Mouse (Mus musculus) cerebellum, adult 9-10 months (tissue): ENCODE data around the gene Pcnx.

ENCODE experiments used
- DNase-seq: peaks from one replicate; pipeline ENCODE4 v3.0.0; 2022

Gene Pcnx

GRCm38 (mm10) chr12:81907741-81908357 lies 48.0 kb downstream of the Pcnx start:
- no peak for DNase-seq

- no peak for DNase-seq
These were observed 50.6 kb downstream of the Pcnx start for GRCm38 (mm10) chr12:81910439-81910838.

DNA sequence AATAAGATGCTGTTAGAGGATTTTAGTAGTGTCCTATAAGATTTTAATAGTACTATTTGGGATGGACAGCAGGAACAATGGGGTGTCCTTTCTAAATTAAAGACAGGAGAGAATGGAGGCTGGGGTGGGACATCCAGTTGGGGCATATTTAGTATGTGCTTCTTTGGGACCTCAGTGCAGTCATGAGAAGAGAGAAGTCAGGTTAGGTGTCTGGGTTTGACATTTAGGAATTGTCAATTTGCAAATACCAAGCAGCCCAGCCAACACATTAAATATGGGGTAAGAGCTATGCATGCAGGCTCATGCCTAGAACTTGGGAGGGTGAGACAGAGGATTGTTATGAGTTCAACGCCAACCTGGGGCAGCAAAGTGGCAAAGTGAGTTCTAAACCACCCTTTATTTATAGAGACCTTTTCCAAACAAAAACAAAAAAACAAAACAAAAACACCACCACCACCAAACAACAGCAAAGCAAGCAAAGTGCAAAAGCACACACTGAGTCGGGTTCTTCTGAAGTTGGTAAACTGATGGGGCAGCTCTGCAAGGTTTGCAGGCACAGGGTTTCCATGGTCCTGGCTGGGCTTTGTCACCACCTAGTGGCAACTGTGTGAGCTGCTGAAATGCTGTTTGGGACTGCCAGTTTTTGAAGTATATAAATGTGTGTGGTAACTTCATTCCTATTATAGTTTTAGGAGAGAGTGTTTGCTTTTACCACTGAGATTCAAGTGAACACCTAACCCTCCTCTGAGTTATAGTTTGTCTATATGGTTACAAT lies 55.5 kb downstream of the Pcnx start:
- DNase-seq = peak; percentile 79

- no peak for DNase-seq
These were observed 58.5 kb downstream of the Pcnx start for GRCm38 (mm10) chr12:81918346-81918745.

DNA sequence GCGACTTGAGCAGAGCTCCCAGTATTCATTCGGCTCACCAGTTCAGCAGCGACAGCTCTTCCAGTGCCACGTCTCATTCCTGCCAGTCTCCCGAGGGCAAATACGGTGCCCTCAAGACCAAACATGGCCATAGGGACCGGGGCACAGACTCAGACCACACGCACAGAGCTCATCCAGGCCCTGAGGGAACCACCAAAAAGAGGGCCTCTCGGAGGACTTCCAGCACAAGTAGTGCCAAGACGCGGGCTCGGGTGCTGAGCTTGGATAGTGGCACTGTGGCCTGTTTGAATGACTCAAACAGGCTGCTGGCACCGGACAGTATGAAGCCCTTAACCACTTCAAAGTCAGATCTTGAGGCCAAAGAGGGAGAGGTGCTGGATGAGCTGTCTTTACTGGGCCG lies 59.1 kb downstream of the Pcnx start:
- DNase-seq = no peak

- DNase-seq = no peak
These were observed 60.2 kb downstream of the Pcnx start for GRCm38 (mm10) chr12:81920027-81920426.

DNA sequence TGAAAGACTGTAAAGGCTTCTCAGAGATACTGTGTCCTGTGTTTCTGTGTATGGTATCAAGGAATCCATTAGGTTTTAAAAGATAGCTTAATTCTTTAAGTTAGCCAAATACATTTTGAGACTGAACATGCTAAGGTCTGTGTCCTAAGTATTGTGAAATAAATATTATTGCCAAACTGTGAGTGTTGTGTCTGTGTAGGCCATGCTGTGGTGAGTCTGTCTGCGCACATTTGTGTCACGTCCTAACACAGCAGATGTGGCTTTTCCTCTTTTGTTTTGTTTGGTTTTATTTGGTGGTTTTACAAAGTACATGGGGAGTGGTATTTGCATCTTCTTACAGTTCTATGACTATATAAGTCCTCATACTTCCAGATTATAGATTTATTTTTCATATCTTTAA lies 60.8 kb downstream of the Pcnx start:
- DNase-seq = no peak

- no peak for DNase-seq
These were observed 62.0 kb downstream of the Pcnx start for GRCm38 (mm10) chr12:81921785-81922184.

DNA sequence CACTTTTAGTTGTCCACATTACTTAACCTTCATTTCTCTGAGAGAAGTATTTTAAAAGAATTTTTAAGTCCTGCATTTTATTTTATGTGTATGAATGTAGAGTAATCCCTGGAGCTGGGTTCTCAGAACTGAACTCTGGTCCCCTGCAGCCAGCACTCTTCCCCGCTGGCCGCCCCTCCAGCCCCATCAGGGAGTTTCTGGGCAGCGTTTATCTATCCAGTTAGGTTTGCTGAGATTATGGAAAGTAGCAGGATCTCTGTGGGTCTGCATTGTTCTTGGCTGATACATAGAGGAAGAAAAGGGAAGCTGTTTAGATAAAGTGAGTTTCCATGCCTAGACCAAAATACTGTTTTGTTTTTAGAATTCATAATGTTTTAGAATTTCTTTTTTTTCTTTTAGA lies 63.0 kb downstream of the Pcnx start:
- DNase-seq = no peak

- DNase-seq = no peak
These were observed 67.3 kb downstream of the Pcnx start for GRCm38 (mm10) chr12:81927163-81927562.

DNA sequence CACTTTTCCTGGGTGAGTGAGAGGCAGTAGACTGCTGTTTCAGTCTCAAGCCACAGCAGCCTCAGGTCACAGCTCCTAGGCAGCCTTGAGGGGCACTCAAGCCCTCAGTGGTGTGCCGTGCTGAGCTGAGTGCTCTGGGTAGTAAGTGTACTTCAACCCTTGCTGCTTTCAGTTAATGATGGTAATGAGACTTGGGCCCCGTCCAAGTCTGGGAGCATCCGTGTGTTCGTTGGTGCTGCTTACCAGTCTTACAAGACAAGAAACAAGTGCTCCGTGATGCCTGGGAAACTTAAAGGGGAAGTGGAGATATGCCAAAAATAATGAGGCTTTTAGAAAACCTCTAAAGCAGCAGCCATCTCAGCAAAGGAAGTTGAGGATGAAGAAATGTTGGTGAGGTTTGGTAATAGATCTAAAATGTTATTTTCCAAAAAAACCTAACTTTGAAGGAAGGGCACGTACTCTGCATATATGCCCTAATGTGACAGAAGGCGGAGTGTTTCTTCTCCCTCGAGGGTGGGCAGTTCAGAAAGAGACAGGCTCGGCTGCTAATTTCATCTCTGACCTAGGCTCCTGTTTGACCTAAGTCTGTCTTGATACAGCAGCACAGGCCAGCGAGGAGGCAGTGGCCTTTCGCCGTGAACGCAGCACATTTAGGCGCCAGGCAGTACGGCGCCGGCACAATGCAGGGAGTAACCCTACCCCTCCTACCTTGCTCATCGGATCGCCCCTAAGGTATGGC lies 68.0 kb downstream of the Pcnx start:
- peak; percentile 12 for DNase-seq

GRCm38 (mm10) chr12:81928382-81928770 lies 68.6 kb downstream of the Pcnx start:
- no peak for DNase-seq

DNA sequence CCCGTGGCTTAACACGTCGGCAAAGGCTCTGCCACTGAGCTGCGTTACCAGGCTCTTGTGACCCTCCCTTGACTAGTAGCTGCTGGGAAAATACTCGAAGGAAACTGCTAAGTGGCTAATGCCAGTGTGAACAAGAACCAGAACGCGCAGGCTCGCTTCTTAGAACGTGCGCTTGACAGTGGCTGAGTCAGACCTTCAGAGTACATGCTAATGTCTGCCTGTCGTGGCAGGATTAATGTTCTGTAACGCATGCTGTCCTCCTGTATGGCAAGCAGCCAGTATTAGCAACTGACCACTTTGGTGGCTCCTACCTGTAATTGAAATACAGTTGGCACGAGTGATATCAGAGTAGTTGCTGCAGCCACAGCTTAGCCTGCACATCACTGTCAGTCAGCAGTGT lies 72.2 kb downstream of the Pcnx start:
- no peak for DNase-seq

DNA sequence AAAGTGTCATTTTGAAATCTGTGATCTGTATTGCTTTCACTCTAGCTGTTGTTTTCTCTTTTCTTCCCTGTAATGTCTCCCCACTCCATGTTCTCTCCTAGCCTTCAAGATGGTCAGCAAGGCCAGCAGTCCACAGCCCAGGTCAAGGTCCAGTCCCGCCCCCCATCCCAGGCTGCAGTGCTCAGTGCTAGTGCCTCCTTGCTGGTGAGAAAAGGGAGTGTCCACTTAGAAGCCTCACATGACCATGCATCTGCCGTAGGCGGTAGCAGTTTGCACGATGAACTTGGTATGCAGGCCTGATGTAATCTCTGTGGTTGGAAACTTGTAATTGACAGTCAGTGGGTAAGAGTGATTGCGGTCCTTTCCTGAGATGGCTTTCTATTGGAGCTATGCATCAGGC lies 73.6 kb downstream of the Pcnx start:
- no peak for DNase-seq

DNA sequence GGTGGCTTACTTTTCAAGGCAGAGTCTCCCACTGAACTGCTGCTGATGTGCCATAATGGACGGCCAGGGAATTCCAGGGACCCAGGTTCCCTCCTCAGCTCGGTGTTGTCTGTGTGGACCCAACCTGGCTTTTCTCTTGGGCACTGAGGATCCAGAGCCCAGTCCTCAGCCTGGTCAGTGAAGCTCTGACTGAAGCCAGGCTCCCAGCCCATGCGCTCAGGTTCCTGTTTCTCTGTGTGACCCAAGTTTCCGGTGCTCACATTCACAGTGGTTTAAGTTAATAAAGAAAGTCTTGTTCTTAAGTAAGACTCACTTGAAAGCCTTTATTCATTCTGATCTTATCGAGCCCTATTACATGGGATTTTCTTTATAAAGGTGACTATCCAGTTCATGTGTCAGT lies 74.7 kb downstream of the Pcnx start:
- no peak for DNase-seq

GRCm38 (mm10) chr12:81936066-81936465 lies 76.2 kb downstream of the Pcnx start:
- DNase-seq = no peak

GRCm38 (mm10) chr12:81941191-81941590 lies 81.4 kb downstream of the Pcnx start:
- DNase-seq = no peak

- no peak for DNase-seq
These were observed 83.7 kb downstream of the Pcnx start for GRCm38 (mm10) chr12:81943331-81944062.

DNA sequence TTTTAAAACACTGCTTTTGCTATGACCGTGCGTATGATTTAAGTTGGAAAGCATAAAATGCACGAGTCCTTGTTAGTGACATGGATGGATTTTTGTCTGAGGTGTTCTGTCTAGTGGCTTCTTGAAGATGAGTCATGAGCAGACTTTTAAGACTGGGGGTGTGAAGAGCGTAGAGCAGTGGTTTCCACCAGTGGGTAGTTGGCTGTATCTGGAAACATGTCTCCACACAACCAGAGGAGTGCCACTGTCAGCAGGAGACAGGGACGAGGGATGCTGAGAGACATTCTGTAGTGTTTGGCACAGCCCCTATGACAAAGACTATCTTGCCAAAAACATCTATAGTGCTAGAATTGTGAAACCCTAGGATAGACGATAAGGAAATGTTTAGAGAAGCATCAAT lies 89.2 kb downstream of the Pcnx start:
- DNase-seq = no peak

DNA sequence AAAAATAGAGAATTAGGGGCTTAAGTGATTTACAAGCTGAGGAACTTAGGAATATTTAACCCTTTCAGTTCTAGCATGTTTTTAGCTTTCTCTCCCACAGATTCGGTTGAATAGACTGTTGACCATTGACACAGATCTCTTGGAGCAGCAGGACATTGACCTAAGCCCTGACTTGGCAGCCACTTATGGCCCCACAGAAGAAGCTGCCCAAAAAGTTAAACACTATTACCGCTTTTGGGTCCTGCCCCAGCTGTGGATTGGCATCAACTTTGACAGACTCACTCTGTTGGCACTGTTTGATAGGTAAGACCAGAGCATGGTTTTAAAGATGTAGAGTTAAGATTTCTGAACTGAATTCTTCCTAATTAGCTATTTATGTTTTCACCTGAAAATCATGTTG lies 90.2 kb downstream of the Pcnx start:
- no peak for DNase-seq

- DNase-seq = no peak
These were observed 98.5 kb downstream of the Pcnx start for GRCm38 (mm10) chr12:81958351-81958750.

GRCm38 (mm10) chr12:81965416-81965815 lies 105.6 kb downstream of the Pcnx start:
- DNase-seq = no peak
